Mouse (Mus musculus): ENCODE measurements around the gene Slc13a2. TPM values are rescaled to one million over a fixed set of nuclear protein-coding genes. Genes with fewer than 3 reads are reported as not detected.

The Slc13a2 gene
- polyA plus RNA-seq, 1 experiment = not detected

DNA sequence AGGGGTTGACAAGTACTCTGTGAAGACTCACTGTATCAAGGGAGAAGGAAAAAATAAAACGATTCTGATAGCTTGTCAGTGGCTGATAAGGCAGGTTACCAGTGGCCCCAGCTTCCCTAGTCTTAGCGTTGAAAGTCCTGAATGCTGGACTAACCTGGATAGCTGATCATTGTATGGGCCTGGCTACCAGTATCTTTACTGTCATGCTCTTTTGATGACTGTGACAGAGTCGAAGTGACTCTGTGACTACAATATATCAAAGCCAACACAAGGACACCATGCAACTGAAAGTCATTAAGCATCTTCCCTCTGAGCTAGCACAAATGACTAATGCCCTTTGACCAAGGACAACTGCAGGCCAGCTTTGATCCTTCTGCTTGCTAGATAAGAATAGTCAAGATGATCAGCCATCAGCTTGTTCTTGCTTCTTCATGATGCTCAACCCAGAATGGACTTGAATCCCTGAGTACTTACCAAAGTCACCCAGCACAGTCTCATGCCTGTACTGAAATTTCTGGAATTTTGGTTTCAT is 16.4 kb upstream of the Slc13a2 start:
- Histone ChIP-seq H3K4me3 (ENCODE audit: insufficient read depth, low read length) (no peak overlapping the region), H3K27ac (ENCODE audit: insufficient read depth, low read length) (no peak overlapping the region), H3K4me1 (ENCODE audit: control insufficient read depth, insufficient read depth, low read length) (no peaks in the 10 kb centered on the region)
- TF ChIP-seq CTCF (IDR thresholded peaks at IDR 0.05; ENCODE audit: borderline replicate concordance, insufficient read depth, low read length) = no peak
- TF ChIP-seq POLR2A (IDR thresholded peaks at IDR 0.05; ENCODE audit: low read depth, low read length) = no peak

DNA sequence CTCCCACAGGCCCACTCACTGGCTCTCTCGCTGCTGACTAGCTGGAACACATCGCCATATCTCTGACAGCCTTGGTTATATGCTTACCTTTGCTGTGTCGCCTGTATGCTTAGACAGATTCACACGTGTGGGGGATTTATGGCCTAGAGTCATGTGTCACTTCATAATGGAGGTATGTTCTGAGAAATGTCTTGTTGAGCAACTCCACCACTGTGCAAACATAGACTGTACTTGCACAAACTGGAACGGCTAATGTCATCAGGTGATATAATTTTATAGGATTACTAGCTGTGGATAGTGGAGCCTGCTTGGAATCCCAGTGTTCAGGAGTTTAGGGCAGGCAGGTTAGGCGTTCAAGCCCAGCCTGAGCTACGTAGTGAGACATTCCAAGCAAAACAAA is 15.2 kb upstream of the Slc13a2 start:
- no peak overlapping the region for H3K4me3 ChIP-seq (ENCODE audit: insufficient read depth, low read length)
- H3K4me1 ChIP-seq (ENCODE audit: control insufficient read depth, insufficient read depth, low read length) = no peaks in the 10 kb centered on the region
- H3K27ac ChIP-seq (ENCODE audit: insufficient read depth, low read length) = no peak overlapping the region
- TF ChIP-seq CTCF (IDR thresholded peaks at IDR 0.05; ENCODE audit: borderline replicate concordance, insufficient read depth, low read length) (no peak), POLR2A (IDR thresholded peaks at IDR 0.05; ENCODE audit: low read depth, low read length) (no peak)

GRCm38 (mm10) chr11:78435776-78436349 is 13.8 kb upstream of the Slc13a2 start:
- no peak overlapping the region for H3K4me3 ChIP-seq (ENCODE audit: insufficient read depth, low read length)
- TF ChIP-seq POLR2A (IDR thresholded peaks at IDR 0.05; ENCODE audit: low read depth, low read length) (no peak), CTCF (IDR thresholded peaks at IDR 0.05; ENCODE audit: borderline replicate concordance, insufficient read depth, low read length) (peak; percentile 30; the same call in 1 of the 2 replicates)
- no peaks in the 10 kb centered on the region for H3K4me1 ChIP-seq (ENCODE audit: control insufficient read depth, insufficient read depth, low read length)
- H3K27ac ChIP-seq (ENCODE audit: insufficient read depth, low read length) = no peak overlapping the region

DNA sequence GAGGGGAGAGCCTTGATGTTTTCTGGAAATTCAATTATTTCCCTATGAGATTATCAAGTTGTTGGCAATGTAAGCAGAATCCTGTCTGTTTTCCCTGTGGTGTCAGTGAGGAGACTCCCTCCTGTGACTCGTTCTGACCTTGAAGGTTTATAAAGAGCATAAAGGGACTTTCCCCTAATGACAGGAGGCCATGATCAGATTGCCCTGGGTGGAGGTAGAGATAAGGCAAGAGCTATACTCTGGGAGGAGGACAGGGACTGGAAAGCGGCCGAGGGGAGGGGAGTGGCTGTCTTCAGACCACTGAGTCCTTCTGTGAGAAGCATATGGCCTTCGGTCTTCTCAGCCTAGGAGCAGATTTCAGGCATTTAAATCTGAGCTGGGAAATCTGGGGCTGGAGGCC is 12.0 kb upstream of the Slc13a2 start:
- no peaks in the 10 kb centered on the region for H3K4me1 ChIP-seq (ENCODE audit: control insufficient read depth, insufficient read depth, low read length)
- H3K4me3 ChIP-seq (ENCODE audit: insufficient read depth, low read length) = no peak overlapping the region
- TF ChIP-seq POLR2A (IDR thresholded peaks at IDR 0.05; ENCODE audit: low read depth, low read length) (no peak), CTCF (IDR thresholded peaks at IDR 0.05; ENCODE audit: borderline replicate concordance, insufficient read depth, low read length) (no peak)
- no peak overlapping the region for H3K27ac ChIP-seq (ENCODE audit: insufficient read depth, low read length)

DNA sequence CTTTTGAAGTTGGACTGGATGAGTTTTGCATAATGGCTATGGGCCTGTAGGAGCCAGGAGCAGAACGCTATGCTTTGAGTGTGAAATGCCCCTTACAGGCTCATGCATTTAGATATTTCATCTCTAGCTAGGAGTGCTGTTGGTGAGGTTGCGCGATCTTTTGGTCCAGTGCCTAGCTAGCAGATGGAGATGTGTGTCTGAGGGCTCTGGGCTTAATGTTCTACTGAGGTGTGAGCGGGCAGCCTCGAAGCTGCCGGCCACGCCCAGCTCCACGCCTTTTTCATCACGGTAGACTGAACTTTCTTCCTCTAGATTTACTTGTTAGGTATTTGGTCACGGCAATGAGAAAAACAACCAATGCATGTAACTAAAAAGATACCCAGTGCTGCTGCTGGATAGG is 9.2 kb upstream of the Slc13a2 start:
- no peak overlapping the region for H3K4me3 ChIP-seq (ENCODE audit: insufficient read depth, low read length)
- no peak for TF ChIP-seq POLR2A (IDR thresholded peaks at IDR 0.05; ENCODE audit: low read depth, low read length)
- no peak for TF ChIP-seq CTCF (IDR thresholded peaks at IDR 0.05; ENCODE audit: borderline replicate concordance, insufficient read depth, low read length)
- H3K27ac ChIP-seq (ENCODE audit: insufficient read depth, low read length) = no peak overlapping the region
- no peaks in the 10 kb centered on the region for H3K4me1 ChIP-seq (ENCODE audit: control insufficient read depth, insufficient read depth, low read length)

DNA sequence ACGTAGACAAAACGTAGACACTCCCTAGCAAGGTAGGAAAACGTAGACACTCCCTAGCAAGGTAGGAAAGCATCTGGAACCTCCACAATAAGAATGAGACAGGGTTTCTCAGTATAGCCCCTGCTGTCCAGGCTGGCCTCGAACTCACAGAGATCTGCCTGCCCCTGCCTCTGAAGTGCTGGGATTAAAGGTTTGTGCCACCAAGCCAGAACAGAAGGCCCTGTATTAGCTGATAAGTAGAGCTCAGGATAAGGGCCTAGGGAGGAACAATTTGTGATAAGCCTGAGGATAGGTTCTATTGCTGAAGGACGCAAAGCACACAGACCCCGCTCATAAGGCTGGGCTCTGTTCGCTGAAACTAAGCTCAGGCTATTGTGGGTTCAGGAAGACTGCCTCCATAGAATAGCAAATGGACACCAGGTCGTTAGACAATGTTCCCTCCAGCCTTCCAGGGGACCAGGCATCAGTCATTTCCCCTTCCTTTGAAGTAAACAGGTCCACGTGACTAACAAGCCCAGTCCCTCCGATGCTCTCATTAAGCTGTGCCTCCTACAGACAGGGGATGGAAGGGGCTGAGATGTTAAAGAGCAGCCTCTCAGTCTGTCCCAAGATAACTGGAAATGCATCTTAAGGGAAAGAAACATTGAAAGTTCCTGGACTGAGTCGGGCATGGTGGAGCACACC is 8.3 kb upstream of the Slc13a2 start:
- Histone ChIP-seq H3K4me1 (ENCODE audit: control insufficient read depth, insufficient read depth, low read length) (no peaks in the 10 kb centered on the region), H3K4me3 (ENCODE audit: insufficient read depth, low read length) (no peak overlapping the region), H3K27ac (ENCODE audit: insufficient read depth, low read length) (no peak overlapping the region)
- TF ChIP-seq CTCF (IDR thresholded peaks at IDR 0.05; ENCODE audit: borderline replicate concordance, insufficient read depth, low read length) (no peak), POLR2A (IDR thresholded peaks at IDR 0.05; ENCODE audit: low read depth, low read length) (no peak)

DNA sequence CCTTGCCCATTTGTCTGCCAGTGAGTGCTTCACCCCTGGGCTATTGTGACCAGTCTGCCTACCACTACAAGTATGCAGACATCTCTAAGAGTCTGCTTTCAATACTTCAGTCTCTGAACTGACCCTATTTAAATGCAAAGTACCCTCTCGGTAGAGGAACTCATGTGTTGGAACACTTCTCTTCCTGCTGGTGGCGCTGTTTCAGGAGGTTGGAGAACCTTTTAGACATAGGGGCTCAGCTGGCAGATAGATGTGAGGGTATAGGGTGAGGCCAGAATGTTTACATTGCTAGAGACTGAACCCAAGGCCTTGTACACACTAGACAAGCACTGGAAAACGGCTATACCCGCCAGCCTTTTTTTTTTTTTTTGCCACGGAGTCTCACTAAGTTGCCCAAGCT is 6.3 kb upstream of the Slc13a2 start:
- Histone ChIP-seq H3K4me3 (ENCODE audit: insufficient read depth, low read length) (no peak overlapping the region), H3K4me1 (ENCODE audit: control insufficient read depth, insufficient read depth, low read length) (no peaks in the 10 kb centered on the region), H3K27ac (ENCODE audit: insufficient read depth, low read length) (no peak overlapping the region)
- TF ChIP-seq POLR2A (IDR thresholded peaks at IDR 0.05; ENCODE audit: low read depth, low read length) (no peak), CTCF (IDR thresholded peaks at IDR 0.05; ENCODE audit: borderline replicate concordance, insufficient read depth, low read length) (no peak)

- Histone ChIP-seq H3K4me3 (ENCODE audit: insufficient read depth, low read length) (no peak overlapping the region), H3K27ac (ENCODE audit: insufficient read depth, low read length) (no peak overlapping the region), H3K4me1 (ENCODE audit: control insufficient read depth, insufficient read depth, low read length) (no peaks in the 10 kb centered on the region)
- no peak for TF ChIP-seq CTCF (IDR thresholded peaks at IDR 0.05; ENCODE audit: borderline replicate concordance, insufficient read depth, low read length)
- TF ChIP-seq POLR2A (IDR thresholded peaks at IDR 0.05; ENCODE audit: low read depth, low read length) = no peak
These were observed 5.6 kb upstream of the Slc13a2 start for GRCm38 (mm10) chr11:78427655-78428054.

GRCm38 (mm10) chr11:78425572-78425971 is 3.6 kb upstream of the Slc13a2 start:
- no peak for TF ChIP-seq POLR2A (IDR thresholded peaks at IDR 0.05; ENCODE audit: low read depth, low read length)

GRCm38 (mm10) chr11:78424352-78424751 is 2.3 kb upstream of the Slc13a2 start:
- Histone ChIP-seq H3K27ac (ENCODE audit: insufficient read depth, low read length) (no peak overlapping the region), H3K4me1 (ENCODE audit: control insufficient read depth, insufficient read depth, low read length) (no peaks in the 10 kb centered on the region), H3K4me3 (ENCODE audit: insufficient read depth, low read length) (no peak overlapping the region)
- no peak for TF ChIP-seq CTCF (IDR thresholded peaks at IDR 0.05; ENCODE audit: borderline replicate concordance, insufficient read depth, low read length)
- TF ChIP-seq POLR2A (IDR thresholded peaks at IDR 0.05; ENCODE audit: low read depth, low read length) = no peak

More at GRCm38 (mm10) chr11:78425572-78425971, 3.6 kb upstream of the Slc13a2 start:
- no peak overlapping the region for H3K27ac ChIP-seq (ENCODE audit: insufficient read depth, low read length)
- H3K4me1 ChIP-seq (ENCODE audit: control insufficient read depth, insufficient read depth, low read length) = no peaks in the 10 kb centered on the region
- H3K4me3 ChIP-seq (ENCODE audit: insufficient read depth, low read length) = no peak overlapping the region

Data from embryonic fibroblast, embryonic 13.5 days (primary cell).